In the genomic region with DNA sequence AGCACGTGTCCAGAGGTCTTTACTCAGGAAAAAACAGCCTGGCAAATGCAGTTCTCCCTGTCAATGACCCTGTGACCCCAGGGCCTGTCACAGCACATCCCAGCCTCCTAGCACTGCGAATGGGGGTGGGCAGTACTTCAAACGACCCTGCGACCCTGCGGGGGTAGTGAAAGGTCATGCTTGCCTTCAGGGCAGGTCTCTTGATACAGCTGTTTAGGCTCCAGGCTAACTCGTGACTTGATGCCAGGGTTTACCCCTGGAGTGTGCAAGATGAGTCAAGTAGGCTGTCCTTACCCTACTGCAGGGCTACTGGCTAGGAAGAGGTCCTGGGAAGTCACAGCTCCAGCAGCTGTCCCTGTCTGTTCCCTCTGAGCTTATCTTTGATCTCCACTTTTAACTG, we compare ENCODE assay signal across 13 mouse cellular contexts. TPM values are rescaled to one million over a fixed set of nuclear protein-coding genes. Genes with fewer than 3 reads are reported as not detected.
DNase-seq lines count a peak whose midpoint lies in the region; ATAC-seq and TF ChIP-seq lines count a peak whose summit lies in the region.
"Had no signal": no experiment of that assay in that cellular context is flagged by ENCODE, and none has a peak within 500 bp of the region (broad histone marks: within the 10 kb centered on the region; RNA-seq: fewer than 3 reads in every experiment).

No protein-coding gene starts in this region.

- H3K9ac ChIP-seq in neural tube, embryonic 15.5 days (replicated peaks) = no peak overlapping the region
- H3K9ac ChIP-seq in liver, adult 2 months (ENCODE audit: low read depth, low read length) = no peak overlapping the region

- H3K36me3 ChIP-seq in neural tube, embryonic 15.5 days = no peaks in the 10 kb centered on the region
- H3K36me3 ChIP-seq in embryonic facial prominence, embryonic 10.5 days (replicated peaks) = no peaks in the 10 kb centered on the region
- H3K36me3 ChIP-seq in liver, adult 2 months (ENCODE audit: control insufficient read depth, insufficient read depth, low read length) = no peaks in the 10 kb centered on the region
- H3K36me3 ChIP-seq: forebrain, embryonic 10.5 days had no signal

- no peak for TF ChIP-seq POLR2A in liver, adult 2 months (IDR thresholded peaks at IDR 0.05; ENCODE audit: extremely low read depth, insufficient read depth, low read length)

- no peaks in the 10 kb centered on the region for H3K79me2 ChIP-seq in liver, adult 2 months (ENCODE audit: control insufficient read depth, insufficient read depth, low read length)

- no peaks in the 10 kb centered on the region for H3K4me1 ChIP-seq in neural tube, embryonic 15.5 days
- H3K4me1 ChIP-seq in embryonic facial prominence, embryonic 10.5 days = peaks cover 9% of the 10 kb centered on the region
- H3K4me1 ChIP-seq in liver, adult 2 months (ENCODE audit: control insufficient read depth, insufficient read depth, low read length) = peaks cover 18% of the 10 kb centered on the region

- H3K4me3 ChIP-seq in neural tube, embryonic 15.5 days (replicated peaks) = no peak overlapping the region
- H3K4me3 ChIP-seq in embryonic facial prominence, embryonic 10.5 days = no peak overlapping the region
- H3K4me3 ChIP-seq in liver, adult 2 months (ENCODE audit: insufficient read depth, low read depth, low read length) = no peak overlapping the region
- H3K4me3 ChIP-seq: forebrain, embryonic 10.5 days had no signal

- no peak overlapping the region for H3K4me2 ChIP-seq in neural tube, embryonic 15.5 days

- no peak for TF ChIP-seq CTCF in liver, adult 2 months (IDR thresholded peaks at IDR 0.05; ENCODE audit: low read depth, low read length)

- ATAC-seq in neural tube, embryonic 15.5 days (ENCODE audit: low FRiP score) = no peak

- no peaks in the 10 kb centered on the region for H3K27me3 ChIP-seq in neural tube, embryonic 15.5 days (replicated peaks)
- no peaks in the 10 kb centered on the region for H3K27me3 ChIP-seq in embryonic facial prominence, embryonic 10.5 days (replicated peaks; ENCODE audit: low read depth, poor library complexity, severe bottlenecking)
- H3K27me3 ChIP-seq in liver, adult 2 months (ENCODE audit: control insufficient read depth, insufficient read depth, low read length) = no peaks in the 10 kb centered on the region

- H3K9me3 ChIP-seq in neural tube, embryonic 15.5 days (replicated peaks) = no peaks in the 10 kb centered on the region
- no peaks in the 10 kb centered on the region for H3K9me3 ChIP-seq in embryonic facial prominence, embryonic 10.5 days
- H3K9me3 ChIP-seq: forebrain, embryonic 10.5 days had no signal

- no peak overlapping the region for H3K27ac ChIP-seq in neural tube, embryonic 15.5 days (replicated peaks)
- no peak overlapping the region; the same call in 1 of the 2 replicates for H3K27ac ChIP-seq in embryonic facial prominence, embryonic 10.5 days (replicated peaks)
- peak overlapping the region; percentile 6; the same call in 1 of the 2 replicates for H3K27ac ChIP-seq in liver, adult 2 months (replicated peaks; ENCODE audit: insufficient read depth, low read depth, low read length)
- H3K27ac ChIP-seq: forebrain, embryonic 10.5 days; stomach, postnatal 0 days had no signal

- WGBS in neural tube, embryonic 15.5 days = 4% methylated on average over 6 of the region's 6 CpGs
- WGBS in embryonic facial prominence, embryonic 10.5 days = 2% methylated on average over 6 of the region's 6 CpGs
- 3% methylated on average over 6 of the region's 6 CpGs for WGBS in liver, adult 2 months

- DNase-seq in neural tube, embryonic 10.5 days (ENCODE audit: extremely low spot score, low spot score) = peak; percentile 45
- peak; percentile 65 for DNase-seq in embryonic facial prominence, embryonic 10.5 days (ENCODE audit: low spot score)
- DNase-seq in liver, adult 2 months (ENCODE audit: extremely low read depth, low read depth, low spot score) = peak; percentile 93
- DNase-seq in urinary bladder, postnatal 25 days (ENCODE audit: low spot score) = no peak
- no peak for DNase-seq in gastrocnemius, adult 8-10 months (ENCODE audit: low spot score in 2 of 2)
- no peak for DNase-seq in frontal cortex, postnatal 10 days (ENCODE audit: low spot score in 2 of 2)
- DNase-seq in heart, adult 8-10 months (ENCODE audit: low spot score) = no peak
- DNase-seq: cerebellum, postnatal 14 days; heart, postnatal 10 days; lung, postnatal 36 days had no signal

RNA-seq across cellular contexts. Expression of a gene that starts 13.1 kb away (rescaled TPM):
- 1.5 and 3.7 TPM in 2 replicates for polyA plus RNA-seq in neural tube, embryonic 15.5 days (2015; fragmentation: Nextera tagmentation; extraction: Ambion mirVana)
- 5.6 and 6.0 TPM in 2 replicates for polyA plus RNA-seq in embryonic facial prominence, embryonic 10.5 days (2016; fragmentation: Nextera tagmentation; extraction: Ambion mirVana)
- total RNA-seq in liver, adult 2 months (2014; rRNA removed) = 7.9 and 11.7 TPM in 2 replicates
- 7.7 and 10.3 TPM in 2 replicates for polyA plus RNA-seq in liver, adult 2 months (2012; rRNA removed)
- under 1 TPM; 0.27 to 0.48 (median 0.37) TPM for total RNA-seq in gastrocnemius, adult 8-10 months (2022)
- total RNA-seq in heart, adult 8-10 months (2022) = 10 to 100 TPM in 1 of 4 experiments, 1 to 10 TPM in 3; 6.4 to 10.6 (median 8.3) TPM

Comparison
In these comparisons a context has a peak if more than half of its experiments do, and no peak if none do; other contexts are left out.
1. DNase-seq: peak in neural tube, embryonic 10.5 days (single experiment), embryonic facial prominence, embryonic 10.5 days (single experiment) and liver, adult 2 months (single experiment); none in urinary bladder, postnatal 25 days (single experiment), gastrocnemius, adult 8-10 months (0 of 2), frontal cortex, postnatal 10 days (0 of 2) and heart, adult 8-10 months (single experiment).